Mouse (Mus musculus) kidney, postnatal 10 days (tissue): ENCODE results near the gene Ripk4.

Source experiments
- DNase-seq: peaks from one replicate; pipeline ENCODE4 v3.0.0; 2021; ENCODE audit warnings: mixed read lengths

Gene Ripk4

DNA sequence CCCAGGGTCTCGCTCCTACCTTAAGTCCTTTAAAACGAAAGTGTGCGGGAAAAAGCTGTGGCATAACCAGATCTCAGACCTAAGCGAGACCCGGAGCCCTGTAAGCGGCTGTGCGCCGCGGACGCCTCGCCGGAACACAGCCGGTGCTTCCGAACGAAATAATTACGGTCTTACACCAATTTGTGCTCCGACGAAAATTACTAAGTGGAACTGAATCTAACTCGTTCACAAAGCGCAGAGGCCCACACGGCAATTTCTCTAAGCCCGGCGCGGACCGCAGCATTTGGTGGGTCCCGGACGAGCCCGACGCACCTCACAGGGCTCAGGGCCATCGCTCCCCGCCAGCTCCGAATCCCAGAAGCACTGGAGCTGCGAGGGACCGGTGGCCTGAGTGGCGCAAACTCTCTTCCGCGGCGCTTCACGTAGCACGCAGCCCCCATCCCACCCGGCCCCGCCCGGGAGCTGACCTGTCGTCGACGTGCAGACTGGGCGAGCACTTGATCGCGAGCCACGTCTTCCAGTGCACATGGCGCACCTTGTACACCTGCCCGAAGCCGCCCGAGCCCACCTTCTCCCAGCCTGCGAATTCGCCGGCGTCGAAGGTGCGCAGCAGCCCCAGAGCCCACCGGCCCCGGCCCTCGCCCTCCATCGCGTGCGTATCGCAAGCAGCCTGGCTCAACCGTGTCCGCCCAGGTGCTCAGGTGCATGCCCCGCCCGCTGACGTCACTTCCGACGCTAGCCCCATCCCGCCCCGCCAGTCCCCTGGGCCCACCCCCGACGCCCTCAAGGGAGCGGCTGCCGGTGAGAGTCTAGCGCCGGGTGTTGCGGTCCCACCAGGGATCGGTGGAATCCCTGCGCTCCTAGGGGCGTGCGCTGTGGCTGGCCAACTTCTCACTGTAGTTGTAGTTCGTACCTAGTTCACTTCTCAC lies at the start of gene Ripk4:
Ripk4 (minus strand) TSS at position 727 of the 929 bp plus-strand sequence.
- DNase-seq, result peak; percentile 85

DNA sequence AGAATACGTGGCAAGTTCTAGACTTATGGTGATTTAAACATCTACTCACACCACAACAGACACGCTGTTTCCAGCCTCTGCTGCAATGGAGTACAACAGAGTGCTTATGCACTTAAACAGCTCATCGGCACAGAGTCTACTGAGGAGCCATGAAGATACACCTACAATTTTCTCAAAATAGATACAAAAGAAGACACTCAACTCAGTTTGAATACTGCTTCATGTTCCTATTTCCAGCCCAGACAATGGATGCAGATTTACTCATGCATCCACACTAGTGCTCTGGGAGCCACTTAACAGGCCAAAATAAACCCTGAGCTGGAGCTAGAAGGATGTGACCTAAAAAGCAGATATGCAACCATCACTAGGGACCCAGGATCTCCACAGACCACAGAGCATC lies 45.3 kb upstream of the Ripk4 start:
- DNase-seq, result no peak

DNA sequence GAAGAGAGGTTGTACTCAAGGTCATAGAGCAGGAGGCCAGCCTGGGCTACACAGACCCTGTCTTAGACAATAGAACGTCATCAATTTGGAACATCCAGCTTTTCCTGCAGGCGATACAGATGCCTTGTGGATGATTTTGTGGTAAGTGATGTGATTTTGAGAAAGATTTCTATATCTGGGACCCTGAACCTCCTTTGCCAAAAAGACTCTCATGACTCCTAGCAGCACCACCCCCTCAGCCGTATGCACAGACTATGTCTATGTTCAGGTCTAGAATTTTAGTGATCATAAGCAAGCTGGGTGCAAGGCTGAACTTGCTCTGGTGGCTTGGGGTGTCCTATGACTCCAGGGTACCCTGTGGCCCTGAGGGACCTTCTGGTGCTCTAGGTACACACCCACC lies 42.1 kb upstream of the Ripk4 start:
- DNase-seq, result no peak

DNA sequence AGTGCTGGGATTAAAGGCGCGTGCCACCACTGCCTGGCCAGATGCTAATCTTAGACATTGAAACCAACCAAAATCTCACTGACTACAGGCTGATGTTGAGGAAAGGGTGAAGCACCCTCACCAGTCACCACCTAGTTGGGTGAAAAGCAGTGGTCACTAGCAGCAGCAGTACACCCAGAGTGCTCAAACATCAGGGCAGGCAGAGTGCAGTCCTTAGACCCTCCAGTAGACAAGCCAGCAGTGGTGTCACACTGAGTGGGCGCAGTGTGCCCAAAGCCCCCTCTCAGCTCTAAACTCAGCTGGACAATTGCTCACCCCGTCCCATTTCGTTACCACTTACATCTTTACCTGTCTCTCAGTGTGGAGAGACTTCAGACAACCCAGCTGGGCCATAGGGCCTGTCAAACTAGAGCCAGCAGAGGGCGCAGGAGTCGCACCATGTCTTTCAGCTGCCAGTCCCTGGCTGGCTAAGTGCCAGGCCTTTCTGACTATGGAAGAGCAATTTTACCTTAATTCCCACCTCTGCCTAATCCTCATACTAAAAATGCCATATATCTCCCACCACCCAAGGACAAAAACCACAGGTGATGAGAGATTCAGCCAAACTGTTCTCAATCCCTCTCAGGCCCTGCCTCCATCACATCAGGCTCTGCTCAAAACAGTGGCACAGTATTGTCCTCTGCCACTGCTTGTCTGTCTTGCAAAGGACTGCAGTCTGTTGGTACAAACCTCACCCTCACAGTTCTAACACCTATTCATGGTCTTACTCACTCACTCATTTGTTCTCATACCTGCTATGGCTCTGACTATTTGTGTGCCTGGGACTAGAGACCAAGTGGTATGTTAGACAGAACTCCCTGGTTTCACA lies 41.3 kb upstream of the Ripk4 start:
- peak; percentile 93 for DNase-seq

DNA sequence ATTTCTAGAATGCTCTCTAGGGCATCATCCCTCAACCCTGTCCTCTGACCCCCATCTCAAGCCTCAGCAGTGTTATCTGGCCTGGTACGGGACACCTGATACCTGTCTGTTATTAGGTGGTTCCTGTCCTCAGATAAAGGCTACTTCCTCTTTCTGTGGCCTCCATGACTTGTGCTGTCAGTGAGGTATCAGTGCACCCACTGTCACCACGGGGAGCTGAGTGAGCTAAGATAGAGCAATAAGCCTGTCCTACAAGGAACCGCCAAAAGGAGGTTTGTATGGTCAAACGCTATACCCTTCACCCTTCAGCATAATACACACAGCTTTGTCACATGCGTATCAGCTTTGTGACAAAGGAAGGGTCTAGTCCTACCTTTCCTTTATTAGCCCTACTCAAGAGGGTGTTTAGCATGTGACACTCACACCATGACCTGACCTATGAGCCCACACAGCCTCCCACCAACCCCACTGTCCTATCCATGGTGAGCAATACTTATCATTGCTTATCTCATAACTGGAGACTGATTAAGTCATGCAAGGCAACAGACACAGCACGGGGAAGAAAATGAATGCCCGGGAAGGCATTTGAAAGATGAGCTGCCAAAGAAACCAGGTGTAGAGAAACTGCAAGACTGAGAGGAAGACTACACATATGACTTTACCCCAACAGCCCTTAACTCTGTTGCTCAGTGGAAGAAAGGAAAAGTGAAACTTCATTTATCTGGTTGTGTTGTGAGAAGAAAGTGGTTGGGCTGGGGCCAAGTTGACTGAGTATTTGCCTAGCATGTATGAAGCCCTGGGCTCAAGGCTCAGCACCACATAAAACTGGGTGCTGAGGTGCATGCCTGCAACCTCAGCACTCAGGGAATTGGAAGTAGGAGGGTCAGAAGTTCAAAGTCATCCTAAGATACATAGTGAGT lies 34.6 kb upstream of the Ripk4 start:
- DNase-seq, result no peak

DNA sequence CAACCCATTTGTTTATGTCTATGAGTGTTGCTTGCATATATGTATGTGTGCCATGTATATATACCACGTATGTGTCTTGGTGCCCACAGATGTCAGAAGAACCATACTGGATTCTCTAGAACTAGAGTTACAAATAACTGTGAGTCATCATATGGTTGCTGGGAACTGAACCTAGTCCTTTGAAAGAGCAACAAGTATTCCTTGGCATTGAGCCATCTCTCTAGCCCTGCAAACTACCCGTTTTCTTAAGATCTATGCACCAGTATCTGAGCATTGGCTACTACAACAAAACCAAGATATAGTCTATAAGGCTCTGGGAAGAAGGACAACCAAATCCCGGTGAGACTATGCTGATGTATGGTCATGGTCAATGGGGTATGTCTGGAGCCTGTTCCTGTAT lies 33.6 kb upstream of the Ripk4 start:
- DNase-seq, result no peak

DNA sequence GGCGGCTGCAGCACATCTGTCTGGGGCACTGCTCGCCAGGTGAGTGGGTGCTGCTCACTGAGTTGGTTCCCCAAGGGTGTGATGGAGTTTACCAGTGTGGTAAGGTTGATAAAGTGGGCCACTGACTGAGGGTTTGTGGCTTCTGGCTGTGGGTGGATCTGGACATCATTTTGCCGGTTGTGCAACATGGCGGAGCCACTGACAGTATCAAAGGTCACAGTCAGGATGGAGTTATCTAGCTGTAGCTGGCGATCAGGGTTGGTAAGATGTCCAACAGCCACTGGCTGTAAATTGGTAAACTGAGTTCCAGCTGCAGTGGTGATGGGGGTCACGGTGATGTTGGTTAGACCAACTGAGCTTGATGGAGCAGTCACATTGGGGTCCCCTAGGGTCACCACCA lies 30.7 kb upstream of the Ripk4 start:
- no peak for DNase-seq

DNA sequence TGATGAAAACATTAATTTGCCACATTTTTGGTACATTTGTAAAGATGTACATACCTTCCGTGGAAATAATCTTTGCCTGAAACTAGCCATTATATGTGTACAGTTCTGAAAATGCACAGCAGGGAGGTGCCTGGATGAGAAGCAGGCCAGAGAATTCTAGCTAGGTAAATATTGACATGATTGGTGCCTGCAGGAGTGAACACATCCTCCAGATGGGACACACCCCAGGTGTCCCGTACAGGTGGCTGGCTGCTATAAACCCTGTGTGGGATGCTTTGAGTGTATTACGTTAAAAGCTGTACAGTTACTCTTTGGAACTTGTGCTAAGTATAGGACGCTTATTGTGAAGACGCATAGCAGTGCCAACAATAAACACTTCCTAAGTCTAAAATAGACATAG lies 19.5 kb upstream of the Ripk4 start:
- DNase-seq, result no peak

DNA sequence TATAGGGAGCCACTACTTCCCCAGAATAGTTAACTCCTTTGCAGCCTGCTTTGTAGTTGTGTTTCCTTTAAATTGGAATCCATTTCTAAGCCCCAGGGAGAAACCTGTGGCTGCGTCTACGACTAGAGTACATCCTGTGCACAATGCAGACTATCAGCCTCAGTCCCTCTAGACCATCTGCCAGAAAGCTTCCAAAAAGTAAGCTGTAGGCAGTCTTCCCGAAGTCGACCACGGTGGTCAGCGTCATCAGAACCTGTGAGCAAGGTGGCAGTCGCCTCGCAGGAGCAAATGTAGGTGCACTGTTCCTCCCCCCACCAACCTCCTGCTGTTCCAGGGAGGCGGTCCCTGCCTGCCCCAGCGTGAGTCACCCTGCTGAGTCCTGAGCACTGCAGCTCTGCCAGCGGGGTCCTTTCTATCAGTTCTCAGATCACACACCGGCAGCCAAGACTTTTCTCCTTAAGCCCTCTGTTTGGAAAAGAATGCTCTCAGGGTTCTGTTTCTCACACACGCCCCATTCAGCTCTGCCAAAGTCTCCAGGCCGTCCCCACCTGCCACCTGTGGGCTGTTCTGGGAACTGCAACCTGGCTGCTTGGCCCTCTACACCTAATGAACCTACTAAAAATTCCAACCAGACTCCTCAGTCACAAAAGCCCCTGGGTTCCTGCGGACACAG lies 14.9 kb upstream of the Ripk4 start:
- peak; percentile 88 for DNase-seq

DNA sequence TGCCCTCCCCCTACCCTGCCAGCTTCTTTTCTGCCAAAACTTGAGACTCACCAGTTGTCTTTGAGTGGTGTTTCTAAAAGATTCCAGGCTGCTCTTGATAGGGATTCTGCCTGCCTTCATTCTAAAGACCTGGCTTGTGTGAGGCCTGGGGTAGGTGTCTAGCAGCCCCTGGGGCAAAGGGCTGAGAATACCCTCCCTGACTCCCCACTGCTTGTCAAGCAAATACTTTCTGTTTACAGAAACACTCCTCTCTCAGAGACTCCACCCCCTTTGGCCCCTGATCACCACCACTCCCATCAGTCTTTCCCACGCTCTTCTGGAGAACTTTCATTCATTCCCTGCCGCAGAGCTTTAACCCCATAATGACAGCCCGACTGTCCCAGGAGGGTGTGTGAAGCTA lies 2.9 kb upstream of the Ripk4 start:
- DNase-seq, result no peak

DNA sequence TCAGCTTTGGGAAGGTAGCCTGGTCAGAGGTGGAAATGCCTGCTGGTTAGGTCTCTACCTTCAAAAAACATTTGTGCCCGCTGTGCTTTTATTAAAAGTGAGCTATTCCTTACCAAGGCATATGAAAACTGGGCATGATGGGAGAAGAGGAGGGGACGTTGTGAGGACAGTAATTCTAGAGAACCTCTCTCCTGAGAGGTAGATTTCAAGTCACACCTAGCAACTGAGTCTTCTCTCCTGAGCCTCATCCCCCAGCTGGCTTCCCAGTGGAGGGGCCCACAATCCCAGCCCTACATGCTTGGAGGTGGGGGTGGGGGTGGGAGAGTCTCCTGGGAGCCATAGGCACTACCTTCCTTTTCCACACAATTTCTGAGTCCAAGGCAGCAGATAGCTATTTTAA lies 1.0 kb upstream of the Ripk4 start:
- DNase-seq, result no peak

DNA sequence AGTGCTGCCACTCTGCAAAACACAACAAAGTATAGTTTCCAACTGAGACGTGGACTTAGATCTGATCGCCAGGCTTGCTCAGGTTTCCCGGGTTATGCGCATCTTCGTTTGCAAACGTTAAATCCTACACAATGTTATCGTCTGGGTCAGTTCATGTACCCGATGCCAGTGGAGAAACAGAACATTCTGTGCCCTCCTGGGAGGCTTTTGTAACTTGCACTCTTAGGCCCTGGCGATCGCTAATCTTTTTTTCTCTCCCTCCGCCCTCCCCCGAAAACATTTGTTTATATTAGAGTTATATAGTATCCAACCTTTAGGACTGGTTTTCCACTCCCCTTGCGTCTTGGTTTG lies 378 bp upstream of the Ripk4 start:
- no peak for DNase-seq

DNA sequence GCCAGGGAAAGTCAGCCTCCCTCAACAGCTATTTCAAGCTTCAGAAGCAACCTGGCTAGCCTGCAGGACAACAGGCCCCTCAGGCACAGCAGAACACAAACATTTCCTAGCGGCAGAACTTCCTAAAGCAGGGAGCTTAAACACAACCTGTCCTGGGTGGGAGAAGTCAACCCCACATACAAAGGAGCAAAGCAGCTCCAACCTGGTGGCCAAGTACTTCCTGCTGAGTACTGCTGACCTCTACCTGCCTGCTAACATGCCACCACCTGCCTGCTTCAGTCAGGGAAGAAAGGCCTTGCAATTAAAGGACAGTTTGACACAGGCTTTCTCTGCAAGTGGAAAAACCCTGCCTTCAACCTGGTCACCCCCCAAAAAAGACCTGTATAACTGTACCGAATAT lies 1.8 kb downstream of the Ripk4 start:
- DNase-seq, result no peak

DNA sequence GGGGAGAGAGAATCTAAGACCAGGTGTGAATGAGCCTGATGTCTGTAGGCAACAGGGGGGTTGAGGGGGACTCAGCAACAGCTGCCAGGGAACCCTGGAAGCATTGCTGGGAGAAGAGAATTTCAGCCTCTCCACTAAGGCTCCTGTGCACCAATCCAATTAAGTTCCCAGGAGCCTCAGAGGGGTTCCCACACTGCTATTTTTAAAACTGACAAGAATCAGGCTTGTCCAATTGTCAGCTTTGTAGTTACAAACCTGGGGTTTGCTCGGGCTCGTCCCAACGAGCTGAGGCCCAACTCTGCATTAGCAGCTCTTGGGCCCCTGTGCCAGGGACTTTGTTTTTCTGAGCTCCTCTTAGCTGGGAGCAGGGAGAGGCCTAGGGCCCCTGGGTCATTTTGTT lies 3.9 kb downstream of the Ripk4 start:
- no peak for DNase-seq

DNA sequence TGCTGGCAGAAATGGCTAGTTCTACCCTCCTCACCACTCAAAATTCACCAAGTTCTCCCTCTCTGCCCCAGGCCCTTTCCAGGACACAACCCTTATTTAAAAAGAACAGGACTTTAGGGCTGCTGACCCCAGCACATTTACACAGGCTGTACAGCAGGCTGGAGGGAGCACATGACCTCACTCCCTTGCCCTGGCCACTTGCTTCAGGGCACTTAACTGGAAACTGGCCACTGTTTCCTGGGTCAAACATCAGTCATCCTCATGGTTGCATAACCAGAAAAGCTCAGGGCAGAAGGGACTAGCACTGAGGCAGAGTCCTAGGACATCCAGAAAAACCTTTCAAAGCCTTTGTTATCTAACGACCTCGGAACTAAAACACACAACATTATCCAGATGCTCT lies 5.3 kb downstream of the Ripk4 start:
- peak; percentile 22 for DNase-seq

DNA sequence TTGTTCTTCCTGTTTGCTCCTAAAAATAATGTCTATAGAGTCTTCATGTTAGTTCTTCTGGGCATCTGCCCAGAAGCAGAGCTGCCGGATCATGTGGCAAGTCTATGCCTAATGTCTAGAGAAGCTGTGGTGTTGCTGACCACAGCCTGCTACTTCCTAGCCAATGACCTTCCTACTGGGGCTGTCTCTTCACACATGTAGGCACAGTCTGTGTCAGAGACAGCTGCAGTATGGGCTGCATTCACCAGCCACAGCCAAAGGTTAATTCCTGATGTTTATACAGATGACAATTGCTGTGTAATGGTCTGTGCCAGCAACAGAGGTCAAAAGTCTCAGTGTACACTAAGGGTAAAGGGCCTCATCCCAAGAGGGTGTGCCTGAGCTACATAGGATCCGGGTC lies 7.1 kb downstream of the Ripk4 start:
- DNase-seq, result no peak

DNA sequence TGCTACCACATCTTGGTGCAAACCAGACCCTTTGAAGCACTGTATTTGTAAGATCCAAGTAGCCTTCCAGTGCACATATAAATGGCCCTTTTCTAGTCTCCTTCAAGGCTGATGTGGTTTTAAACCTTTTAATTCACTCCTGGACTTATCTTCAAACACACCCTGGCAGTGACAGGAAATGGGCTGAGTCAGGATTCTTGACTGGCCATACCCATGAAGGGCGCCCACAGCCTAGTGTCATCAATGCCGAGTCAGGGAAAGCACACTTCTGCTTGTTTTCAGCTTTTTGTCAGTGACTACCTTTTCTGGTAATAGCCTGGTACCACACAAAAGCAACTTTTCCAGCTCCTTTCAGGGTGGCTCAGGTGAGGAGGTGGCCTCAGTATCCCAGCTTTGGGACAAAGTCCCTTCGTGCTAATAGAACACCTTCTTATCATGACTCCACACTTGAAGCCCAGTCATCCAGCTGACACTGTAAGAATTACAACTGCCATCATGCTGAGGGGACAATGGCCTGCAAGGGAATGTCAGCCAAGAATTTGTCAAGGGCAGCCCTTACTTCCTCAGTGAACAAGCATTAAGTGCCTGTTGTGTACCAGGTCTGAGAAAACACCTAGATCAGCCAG lies 11.2 kb downstream of the Ripk4 start:
- DNase-seq, result no peak

DNA sequence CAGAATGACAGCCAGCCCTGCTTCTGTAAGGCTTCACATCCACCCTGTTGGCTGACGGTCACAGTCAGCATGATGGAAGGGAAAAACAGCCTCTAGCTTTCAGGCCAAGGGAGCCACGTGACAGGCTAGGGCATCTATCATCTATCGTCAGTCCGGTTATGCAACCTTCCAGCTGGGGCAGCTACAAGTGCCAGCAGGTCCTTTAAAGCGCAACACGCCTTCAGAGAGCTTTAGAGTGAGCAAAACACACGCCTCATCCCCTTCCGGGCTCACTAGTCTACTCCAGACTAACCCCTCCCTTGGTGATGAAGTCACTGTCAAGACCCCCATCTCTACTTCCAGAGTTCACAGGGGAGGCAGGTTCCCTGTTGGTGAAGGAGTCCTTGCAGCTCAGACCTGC lies 11.7 kb downstream of the Ripk4 start:
- DNase-seq, result peak; percentile 46

DNA sequence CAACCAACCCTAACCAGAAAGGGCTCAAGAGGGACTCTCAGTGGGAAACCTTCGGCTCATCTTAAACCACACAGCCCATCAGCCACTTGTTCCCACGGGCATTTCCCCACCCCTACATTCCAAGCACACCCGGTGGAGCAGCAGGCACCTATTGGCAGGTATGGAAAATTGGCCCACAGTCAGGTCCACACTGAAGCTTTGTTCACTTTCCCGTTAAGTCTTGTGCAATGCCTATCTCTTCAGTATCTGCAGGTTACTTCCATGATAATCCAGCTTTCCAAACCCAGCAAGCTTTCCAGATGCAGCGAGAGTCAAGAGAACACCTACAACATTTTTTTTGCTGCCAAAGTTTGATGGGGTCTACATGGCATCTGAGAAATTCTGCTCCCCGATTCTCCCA lies 15.2 kb downstream of the Ripk4 start:
- no peak for DNase-seq

DNA sequence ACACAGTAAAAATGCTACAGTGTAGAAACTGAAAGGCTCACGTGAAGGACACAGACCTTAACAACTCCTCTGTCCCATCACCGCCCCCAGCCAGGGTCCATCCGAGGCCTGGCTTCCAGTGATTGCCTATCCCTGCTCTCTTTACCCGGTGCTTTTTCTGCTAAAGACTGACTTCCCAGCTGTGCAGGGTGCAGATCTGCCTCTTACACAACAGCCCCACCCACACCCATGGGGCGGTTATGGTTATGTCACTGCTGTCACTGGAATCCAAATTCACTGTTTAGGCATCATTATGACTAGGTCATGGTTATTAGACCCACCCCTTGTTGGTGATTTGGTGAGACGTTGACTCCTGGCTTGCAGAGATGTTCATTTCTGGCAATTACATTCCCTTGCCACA lies 25.6 kb downstream of the Ripk4 start:
- no peak for DNase-seq

DNA sequence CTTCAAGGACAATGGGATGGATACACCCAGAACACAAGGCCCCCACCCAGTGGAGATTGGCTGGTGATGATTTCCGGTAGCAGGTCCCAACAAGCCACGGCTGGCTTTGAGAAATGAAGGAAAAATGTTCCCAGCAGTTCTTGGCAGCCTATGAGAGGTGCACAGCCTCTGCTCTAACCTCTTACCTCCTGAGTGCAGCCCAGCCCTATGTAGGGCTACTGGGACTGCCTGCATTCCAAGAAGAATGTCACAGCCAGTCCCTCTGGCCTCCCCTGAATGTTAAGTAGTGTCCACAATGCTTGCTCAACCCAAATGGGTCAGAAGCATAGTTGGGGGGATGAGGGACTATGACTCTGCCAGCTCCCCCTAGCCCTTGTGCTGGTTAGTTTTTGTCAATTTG lies 27.0 kb downstream of the Ripk4 start:
- no peak for DNase-seq

DNA sequence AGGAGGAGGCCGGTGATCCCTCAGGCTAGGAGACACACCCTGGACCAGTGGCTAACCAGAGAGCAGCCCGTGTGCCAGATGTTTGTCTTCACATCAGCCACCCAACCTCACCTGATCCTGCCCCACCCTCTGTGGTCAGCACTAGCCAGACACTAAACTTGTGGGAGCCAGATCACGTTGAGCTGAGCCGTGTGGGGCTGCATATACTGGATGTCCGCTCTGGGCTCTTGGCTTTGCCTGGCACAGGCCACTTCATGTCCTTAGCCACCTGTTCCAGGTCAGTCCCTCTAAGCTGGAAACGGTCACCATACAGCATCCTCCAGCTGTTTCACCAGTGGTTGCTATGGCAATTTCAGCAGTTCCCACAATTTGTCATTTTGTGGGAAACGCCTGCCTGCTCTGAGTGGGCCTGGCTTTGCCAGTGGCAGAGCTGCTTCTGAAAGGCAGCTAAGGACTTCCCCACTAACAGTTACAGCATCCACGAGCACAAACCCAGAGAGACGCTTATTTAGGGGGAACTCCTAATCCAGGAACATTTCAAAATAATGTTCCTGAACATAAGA lies 28.7 kb downstream of the Ripk4 start:
- DNase-seq, result no peak
